Mouse (Mus musculus) G1E (cell line): ENCODE results near the gene Zcchc17.

ENCODE experiments used
- CTCF ChIP-seq: IDR thresholded peaks from 2 replicates; pipeline ENCODE4 v1.5.1; 2012; ENCODE audit warnings: low read depth, low read length, inconsistent platforms, mixed read lengths
- GATA1 ChIP-seq: IDR thresholded peaks from 2 replicates; pipeline ENCODE4 v1.6.1; 2012; ENCODE audit warnings: borderline replicate concordance, low read length, inconsistent platforms, mixed read lengths
- GATA2 ChIP-seq: IDR thresholded peaks from 2 replicates; pipeline ENCODE4 v1.6.1; 2012; ENCODE audit warnings: low read depth, low read length, inconsistent platforms, borderline replicate concordance
- POLR2AphosphoS5 ChIP-seq: IDR thresholded peaks from 2 replicates; pipeline ENCODE4 v1.6.1; 2012; ENCODE audit warnings: low read depth, low read length, inconsistent platforms; ENCODE audit not compliant: insufficient replicate concordance
- TAL1 ChIP-seq: conservative IDR thresholded peaks from 2 replicates; pipeline ENCODE4 v1.6.1; 2012; ENCODE audit warnings: low read depth, low read length, inconsistent platforms, mixed read lengths

- TF ChIP-seq CTCF (no peak), GATA1 (no peak), TAL1 (no peak), POLR2AphosphoS5 (no peak), GATA2 (no peak)
These were observed 31.5 kb upstream of the Zcchc17 start for GRCm38 (mm10) chr4:130391265-130391664.
